Mouse (Mus musculus) neural tube, embryonic 13.5 days (tissue): ENCODE data around the gene Dcn. TPM values are rescaled to one million over a fixed set of nuclear protein-coding genes. Genes with fewer than 3 reads are reported as not detected.
A peak's percentile ranks its signal among the peaks of the same experiment; 100 is the strongest.

Experiments used
- ATAC-seq: fragments of 200-750 bp; cut with Nextera tagmentation; 2 replicates; pipeline ENCODE4 v1.8.0; 2017; ENCODE audit warnings: low read depth, mild to moderate bottlenecking, moderate TSS enrichment, moderate library complexity
- H3K27ac ChIP-seq: fragments of 300-500 bp; sonication (generic); replicated peaks from 2 replicates; pipeline ENCODE4 v1.5.1; 2015; ENCODE audit warnings: moderate library complexity, mild to moderate bottlenecking, inconsistent platforms
- H3K27me3 ChIP-seq: fragments of 300-500 bp; sonication (generic); 2 replicates; pipeline ENCODE4 v1.6.1; 2015; ENCODE audit warnings: mild to moderate bottlenecking, inconsistent platforms
- H3K36me3 ChIP-seq: fragments of 300-500 bp; sonication (generic); 2 replicates; pipeline ENCODE4 v1.6.1; 2015; ENCODE audit warnings: mild to moderate bottlenecking, inconsistent platforms
- H3K4me1 ChIP-seq: fragments of 300-500 bp; sonication (generic); replicated peaks from 2 replicates; pipeline ENCODE4 v1.6.1; 2015; ENCODE audit warnings: inconsistent platforms
- H3K4me2 ChIP-seq: fragments of 300-500 bp; sonication (generic); 2 replicates; pipeline ENCODE4 v1.6.1; 2015; ENCODE audit warnings: inconsistent platforms, mild to moderate bottlenecking, moderate library complexity
- H3K4me3 ChIP-seq: fragments of 300-500 bp; sonication (generic); 2 replicates; pipeline ENCODE4 v1.5.1; 2015; ENCODE audit warnings: mild to moderate bottlenecking, inconsistent platforms
- H3K9ac ChIP-seq: fragments of 300-500 bp; sonication (generic); 2 replicates; pipeline ENCODE4 v1.6.1; 2015; ENCODE audit warnings: moderate library complexity, mild to moderate bottlenecking, inconsistent platforms
- H3K9me3 ChIP-seq: fragments of 300-500 bp; sonication (generic); 2 replicates; pipeline ENCODE4 v1.6.1; 2016; ENCODE audit warnings: inconsistent platforms
- WGBS: fragments of 180-500 bp; shearing (Covaris S2); methylation state at CpG from one replicate; pipeline ENCODE4 v1.1.7; 2015; 5-methylcytosine and 5-hydroxymethylcytosine counted together
- polyA plus RNA-seq: library from polyadenylated mRNA; unstranded; fragments of >200 nt; fragmentation: Nextera tagmentation; extraction: Ambion mirVana; gene quantifications from 2 replicates; pipeline ENCODE4 v1.2.1, GENCODE M21; 2015

Dcn gene
- polyA plus RNA-seq = 142 and 150 TPM in 2 replicates

GRCm38 (mm10) chr10:97479004-97479766, at the start of gene Dcn:
Gene Dcn (plus strand): TSS chr10:97479609.
- H3K36me3 ChIP-seq = no peaks in the 10 kb centered on the region
- H3K4me2 ChIP-seq = peak within 1 kb of the TSS; percentile 38
- no peak for ATAC-seq
- WGBS = 15% methylated on average over 7 of the region's 7 CpGs
- H3K27ac ChIP-seq = no peak within 1 kb of the TSS; the same call in 1 of the 2 replicates
- peaks cover 10% of the 10 kb centered on the region for H3K4me1 ChIP-seq
- no peaks in the 10 kb centered on the region for H3K27me3 ChIP-seq
- peak within 1 kb of the TSS; percentile 0; the same call in 1 of the 2 replicates for H3K4me3 ChIP-seq
- no peak within 1 kb of the TSS for H3K9ac ChIP-seq
- H3K9me3 ChIP-seq = no peaks in the 10 kb centered on the region

- no peak overlapping the region for H3K4me2 ChIP-seq
- no peak overlapping the region for H3K9ac ChIP-seq
- H3K4me1 ChIP-seq = no peaks in the 10 kb centered on the region
- no peak for ATAC-seq
- no peak overlapping the region for H3K27ac ChIP-seq
- 91% methylated on average over 5 of the region's 5 CpGs for WGBS
- no peaks in the 10 kb centered on the region for H3K36me3 ChIP-seq
- H3K27me3 ChIP-seq = no peaks in the 10 kb centered on the region
- no peaks in the 10 kb centered on the region for H3K9me3 ChIP-seq
- no peak overlapping the region for H3K4me3 ChIP-seq
These were observed 42.7 kb upstream of the Dcn start for GRCm38 (mm10) chr10:97436662-97437061.

- Histone ChIP-seq H3K4me1 (no peaks in the 10 kb centered on the region), H3K27me3 (no peaks in the 10 kb centered on the region), H3K9me3 (no peaks in the 10 kb centered on the region), H3K36me3 (no peaks in the 10 kb centered on the region), H3K4me2 (no peak overlapping the region), H3K27ac (no peak overlapping the region), H3K9ac (no peak overlapping the region), H3K4me3 (no peak overlapping the region)
- WGBS = 50% methylated on average over 2 of the region's 2 CpGs
- ATAC-seq = no peak
These were observed 37.1 kb upstream of the Dcn start for GRCm38 (mm10) chr10:97442300-97442699.

GRCm38 (mm10) chr10:97446486-97446885, 32.9 kb upstream of the Dcn start:
- WGBS = 88% methylated on average over 4 of the region's 4 CpGs
- Histone ChIP-seq H3K4me3 (no peak overlapping the region), H3K9ac (no peak overlapping the region), H3K4me1 (no peaks in the 10 kb centered on the region), H3K27me3 (no peaks in the 10 kb centered on the region), H3K9me3 (no peaks in the 10 kb centered on the region), H3K27ac (no peak overlapping the region), H3K4me2 (no peak overlapping the region), H3K36me3 (no peaks in the 10 kb centered on the region)
- no peak for ATAC-seq

- no peaks in the 10 kb centered on the region for H3K9me3 ChIP-seq
- WGBS = 42% methylated on average over 1 of the region's 1 CpGs
- ATAC-seq = peak; percentile 43; the same call in 1 of the 2 replicates
These were observed 26.5 kb upstream of the Dcn start for GRCm38 (mm10) chr10:97452886-97453285.

GRCm38 (mm10) chr10:97453529-97453928, 25.9 kb upstream of the Dcn start:
- ATAC-seq = peak; percentile 59; the same call in 1 of the 2 replicates
- no peaks in the 10 kb centered on the region for H3K36me3 ChIP-seq
- H3K4me1 ChIP-seq = peaks cover 4% of the 10 kb centered on the region; the same call in 1 of the 2 replicates
- H3K9ac ChIP-seq = no peak overlapping the region
- H3K27me3 ChIP-seq = no peaks in the 10 kb centered on the region
- no peak overlapping the region for H3K4me2 ChIP-seq
- H3K9me3 ChIP-seq = no peaks in the 10 kb centered on the region
- no peak overlapping the region for H3K27ac ChIP-seq
- 44% methylated on average over 9 of the region's 9 CpGs for WGBS
- no peak overlapping the region for H3K4me3 ChIP-seq

More at GRCm38 (mm10) chr10:97452886-97453285, 26.5 kb upstream of the Dcn start:
- H3K4me1 ChIP-seq = peaks cover 4% of the 10 kb centered on the region; the same call in 1 of the 2 replicates
- no peak overlapping the region for H3K27ac ChIP-seq
- H3K4me3 ChIP-seq = no peak overlapping the region
- H3K9ac ChIP-seq = no peak overlapping the region
- H3K36me3 ChIP-seq = no peaks in the 10 kb centered on the region
- no peaks in the 10 kb centered on the region for H3K27me3 ChIP-seq
- no peak overlapping the region for H3K4me2 ChIP-seq

- Histone ChIP-seq H3K9ac (no peak overlapping the region), H3K9me3 (no peaks in the 10 kb centered on the region), H3K4me2 (no peak overlapping the region), H3K27me3 (no peaks in the 10 kb centered on the region), H3K36me3 (no peaks in the 10 kb centered on the region), H3K27ac (no peak overlapping the region), H3K4me3 (no peak overlapping the region), H3K4me1 (peaks cover 4% of the 10 kb centered on the region; the same call in 1 of the 2 replicates)
- no peak for ATAC-seq
- WGBS = 81% methylated on average over 7 of the region's 7 CpGs
These were observed 22.4 kb upstream of the Dcn start for GRCm38 (mm10) chr10:97456993-97457392.

GRCm38 (mm10) chr10:97466818-97467217, 12.6 kb upstream of the Dcn start:
- H3K4me3 ChIP-seq = no peak overlapping the region
- ATAC-seq = no peak
- no peak overlapping the region for H3K9ac ChIP-seq
- no peaks in the 10 kb centered on the region for H3K9me3 ChIP-seq
- no peak overlapping the region for H3K4me2 ChIP-seq
- no peaks in the 10 kb centered on the region for H3K36me3 ChIP-seq
- no peak overlapping the region for H3K27ac ChIP-seq
- no peaks in the 10 kb centered on the region for H3K27me3 ChIP-seq
- WGBS = 74% methylated on average over 3 of the region's 3 CpGs
- no peaks in the 10 kb centered on the region for H3K4me1 ChIP-seq

GRCm38 (mm10) chr10:97469411-97470140, 9.8 kb upstream of the Dcn start:
- Histone ChIP-seq H3K9ac (no peak overlapping the region), H3K4me2 (no peak overlapping the region), H3K4me1 (no peaks in the 10 kb centered on the region), H3K27ac (no peak overlapping the region), H3K36me3 (no peaks in the 10 kb centered on the region), H3K4me3 (no peak overlapping the region), H3K9me3 (no peaks in the 10 kb centered on the region), H3K27me3 (no peaks in the 10 kb centered on the region)
- 65% methylated on average over 3 of the region's 3 CpGs for WGBS
- ATAC-seq = no peak

GRCm38 (mm10) chr10:97475460-97475859, 3.9 kb upstream of the Dcn start:
- H3K9ac ChIP-seq = no peak overlapping the region

GRCm38 (mm10) chr10:97478259-97478658, 1.1 kb upstream of the Dcn start:
- whole genome bisulfite sequencing = 75% methylated on average over 3 of the region's 3 CpGs
- no peaks in the 10 kb centered on the region for H3K36me3 ChIP-seq
- no peak overlapping the region for H3K4me3 ChIP-seq
- no peak overlapping the region for H3K9ac ChIP-seq
- H3K27ac ChIP-seq = no peak overlapping the region
- no peak for ATAC-seq
- no peak overlapping the region for H3K4me2 ChIP-seq
- no peaks in the 10 kb centered on the region for H3K27me3 ChIP-seq
- H3K9me3 ChIP-seq = no peaks in the 10 kb centered on the region
- H3K4me1 ChIP-seq = peaks cover 10% of the 10 kb centered on the region

More at GRCm38 (mm10) chr10:97475460-97475859, 3.9 kb upstream of the Dcn start:
- Histone ChIP-seq H3K36me3 (no peaks in the 10 kb centered on the region), H3K4me2 (no peak overlapping the region), H3K4me3 (no peak overlapping the region), H3K4me1 (peaks cover 10% of the 10 kb centered on the region), H3K9me3 (no peaks in the 10 kb centered on the region), H3K27ac (no peak overlapping the region), H3K27me3 (no peaks in the 10 kb centered on the region)
- no peak for ATAC-seq
- WGBS = 71% methylated on average over 6 of the region's 6 CpGs

- Histone ChIP-seq H3K36me3 (no peaks in the 10 kb centered on the region), H3K9ac (no peak overlapping the region), H3K4me3 (no peak overlapping the region), H3K9me3 (no peaks in the 10 kb centered on the region), H3K27me3 (no peaks in the 10 kb centered on the region), H3K27ac (no peak overlapping the region), H3K4me2 (no peak overlapping the region), H3K4me1 (peaks cover 10% of the 10 kb centered on the region)
- 87% methylated on average over 5 of the region's 5 CpGs for WGBS
- no peak for ATAC-seq
These were observed 2.7 kb downstream of the Dcn start for GRCm38 (mm10) chr10:97482150-97482549.
